Mouse (Mus musculus): Measurements from ENCODE around the gene Cby3. TPM values are rescaled to one million over a fixed set of nuclear protein-coding genes. Genes with fewer than 3 reads are reported as not detected.
A peak's percentile ranks its signal among the peaks of the same experiment; 100 is the strongest.

Gene Cby3
- polyA plus RNA-seq, 1 experiment, result not detected

DNA sequence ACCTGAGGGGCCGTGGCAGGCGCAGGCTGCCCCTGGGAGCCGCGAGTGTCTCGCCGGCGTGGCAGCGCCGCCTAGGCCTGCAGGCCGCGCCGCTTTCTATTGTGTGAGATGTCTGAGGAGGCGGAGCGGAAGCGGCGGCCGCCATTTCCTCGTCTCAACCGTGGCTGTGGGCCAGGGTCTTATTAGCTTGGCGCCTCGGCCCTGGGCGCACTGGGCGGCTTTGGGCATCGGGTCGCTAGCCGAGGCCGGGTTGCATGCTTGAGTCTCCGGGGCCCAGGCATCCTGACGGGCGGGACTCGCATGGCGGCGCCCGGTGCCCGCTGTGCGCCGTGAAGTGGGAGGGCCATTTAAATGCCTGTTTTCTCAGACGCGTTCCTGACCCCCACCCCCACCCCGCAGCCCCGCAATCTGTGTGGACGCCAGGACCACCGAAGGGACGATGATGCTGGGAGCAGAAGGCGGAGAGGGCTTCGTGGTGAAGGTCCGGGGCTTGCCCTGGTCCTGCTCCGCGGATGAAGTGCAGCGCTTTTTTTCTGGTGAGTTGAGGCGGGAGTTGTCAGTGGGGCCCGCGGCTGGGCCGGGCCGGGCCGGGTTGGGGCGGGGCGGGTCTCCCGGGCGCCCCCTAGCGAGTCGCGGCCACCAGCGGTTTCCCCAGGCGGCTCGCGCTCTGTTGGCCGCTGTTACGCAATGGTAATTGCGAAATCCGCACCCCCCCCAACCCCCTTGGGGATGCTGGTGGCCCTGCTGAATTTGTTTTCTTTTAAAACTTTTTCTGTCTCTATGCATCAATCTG is 23.8 kb downstream of the Cby3 start:
- TF ChIP-seq CTCF (IDR thresholded peaks at IDR 0.05; ENCODE audit: low read depth, low read length) (peak; percentile 39), EP300 (IDR thresholded peaks at IDR 0.05; ENCODE audit: insufficient read depth, low read depth, low read length) (no peak), POLR2A (IDR thresholded peaks at IDR 0.05; ENCODE audit: insufficient read depth, low read length) (no peak)
- Histone ChIP-seq H3K9me3 (replicated peaks; ENCODE audit: control insufficient read depth, insufficient read depth, low read length, poor library complexity, severe bottlenecking) (no peaks in the 10 kb centered on the region), H3K36me3 (ENCODE audit: control insufficient read depth, insufficient read depth, low read length, poor library complexity, severe bottlenecking) (peaks cover 38% of the 10 kb centered on the region), H3K27me3 (ENCODE audit: control insufficient read depth, insufficient read depth, low read length, poor library complexity, severe bottlenecking) (no peaks in the 10 kb centered on the region), H3K9ac (ENCODE audit: low read depth, poor library complexity, severe bottlenecking) (peak overlapping the region; percentile 97), H3K4me1 (ENCODE audit: control insufficient read depth, insufficient read depth, low read length) (peaks cover 2% of the 10 kb centered on the region), H3K27ac (ENCODE audit: insufficient read depth, low read length) (peak overlapping the region; percentile 80), H3K4me3 (ENCODE audit: low read depth, low read length) (peak overlapping the region; percentile 95)

DNA sequence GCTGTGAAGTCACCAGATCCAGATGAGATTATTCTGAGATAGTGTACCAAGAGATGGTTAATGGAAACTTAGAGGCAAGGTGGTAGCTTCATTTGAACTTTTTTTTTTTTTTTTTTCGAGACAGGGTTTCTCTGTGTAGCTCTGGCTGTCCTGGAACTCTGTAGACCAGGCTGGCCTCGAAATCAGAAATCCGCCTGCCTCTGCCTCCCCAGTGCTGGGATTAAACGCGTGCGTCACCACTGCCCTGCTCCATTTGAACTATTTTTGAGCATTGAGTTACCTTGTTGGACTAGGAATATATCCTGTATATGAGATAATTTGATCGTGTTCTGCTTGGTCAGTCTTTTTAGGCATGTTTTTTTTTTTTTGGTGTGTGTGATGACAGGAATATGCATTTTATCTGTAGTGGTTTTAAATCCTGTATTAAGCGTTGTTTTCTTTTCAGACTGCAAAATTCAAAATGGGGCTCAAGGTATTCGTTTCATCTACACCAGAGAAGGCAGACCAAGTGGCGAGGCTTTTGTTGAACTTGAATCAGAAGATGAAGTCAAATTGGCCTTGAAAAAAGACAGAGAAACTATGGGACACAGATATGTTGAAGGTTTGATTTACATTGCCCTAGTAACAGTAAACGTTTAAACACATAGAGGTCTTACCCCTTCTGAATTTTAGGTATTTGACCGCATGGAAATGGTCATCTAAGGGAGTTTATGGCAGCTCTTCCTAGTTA is 24.9 kb downstream of the Cby3 start:
- Histone ChIP-seq H3K4me3 (ENCODE audit: low read depth, low read length) (peak overlapping the region; percentile 95), H3K4me1 (ENCODE audit: control insufficient read depth, insufficient read depth, low read length) (peaks cover 2% of the 10 kb centered on the region), H3K27me3 (ENCODE audit: control insufficient read depth, insufficient read depth, low read length, poor library complexity, severe bottlenecking) (no peaks in the 10 kb centered on the region), H3K36me3 (ENCODE audit: control insufficient read depth, insufficient read depth, low read length, poor library complexity, severe bottlenecking) (peaks cover 47% of the 10 kb centered on the region), H3K9me3 (replicated peaks; ENCODE audit: control insufficient read depth, insufficient read depth, low read length, poor library complexity, severe bottlenecking) (no peaks in the 10 kb centered on the region), H3K9ac (ENCODE audit: low read depth, poor library complexity, severe bottlenecking) (peak overlapping the region; percentile 97), H3K27ac (ENCODE audit: insufficient read depth, low read length) (no peak overlapping the region)
- no peak for TF ChIP-seq POLR2A (IDR thresholded peaks at IDR 0.05; ENCODE audit: insufficient read depth, low read length)
- no peak for TF ChIP-seq CTCF (IDR thresholded peaks at IDR 0.05; ENCODE audit: low read depth, low read length)
- no peak for TF ChIP-seq EP300 (IDR thresholded peaks at IDR 0.05; ENCODE audit: insufficient read depth, low read depth, low read length)

GRCm38 (mm10) chr11:50381311-50381710 is 27.0 kb downstream of the Cby3 start:
- H3K27ac ChIP-seq (ENCODE audit: insufficient read depth, low read length), result no peak overlapping the region
- H3K27me3 ChIP-seq (ENCODE audit: control insufficient read depth, insufficient read depth, low read length, poor library complexity, severe bottlenecking), result no peaks in the 10 kb centered on the region
- peaks cover 64% of the 10 kb centered on the region for H3K36me3 ChIP-seq (ENCODE audit: control insufficient read depth, insufficient read depth, low read length, poor library complexity, severe bottlenecking)
- 0 out of 2 replicates have a peak overlapping the region, but pooled peaks have one; percentile 3 for H3K9ac ChIP-seq (ENCODE audit: low read depth, poor library complexity, severe bottlenecking)
- no peaks in the 10 kb centered on the region for H3K4me1 ChIP-seq (ENCODE audit: control insufficient read depth, insufficient read depth, low read length)
- TF ChIP-seq CTCF (IDR thresholded peaks at IDR 0.05; ENCODE audit: low read depth, low read length), result no peak
- no peak for TF ChIP-seq EP300 (IDR thresholded peaks at IDR 0.05; ENCODE audit: insufficient read depth, low read depth, low read length)
- TF ChIP-seq POLR2A (IDR thresholded peaks at IDR 0.05; ENCODE audit: insufficient read depth, low read length), result no peak
- H3K4me3 ChIP-seq (ENCODE audit: low read depth, low read length), result no peak overlapping the region
- no peaks in the 10 kb centered on the region for H3K9me3 ChIP-seq (replicated peaks; ENCODE audit: control insufficient read depth, insufficient read depth, low read length, poor library complexity, severe bottlenecking)

- peaks cover 6% of the 10 kb centered on the region for H3K4me1 ChIP-seq (ENCODE audit: control insufficient read depth, insufficient read depth, low read length)
- no peak overlapping the region for H3K4me3 ChIP-seq (ENCODE audit: low read depth, low read length)
- no peak overlapping the region for H3K9ac ChIP-seq (ENCODE audit: low read depth, poor library complexity, severe bottlenecking)
- no peak overlapping the region for H3K27ac ChIP-seq (ENCODE audit: insufficient read depth, low read length)
- no peaks in the 10 kb centered on the region for H3K9me3 ChIP-seq (replicated peaks; ENCODE audit: control insufficient read depth, insufficient read depth, low read length, poor library complexity, severe bottlenecking)
- no peaks in the 10 kb centered on the region for H3K27me3 ChIP-seq (ENCODE audit: control insufficient read depth, insufficient read depth, low read length, poor library complexity, severe bottlenecking)
- peaks cover 44% of the 10 kb centered on the region for H3K36me3 ChIP-seq (ENCODE audit: control insufficient read depth, insufficient read depth, low read length, poor library complexity, severe bottlenecking)
- TF ChIP-seq POLR2A (IDR thresholded peaks at IDR 0.05; ENCODE audit: insufficient read depth, low read length), result no peak
Observed at GRCm38 (mm10) chr11:50387167-50387679, 33.0 kb downstream of the Cby3 start.

GRCm38 (mm10) chr11:50387697-50388096 is 33.4 kb downstream of the Cby3 start:
- Histone ChIP-seq H3K27me3 (ENCODE audit: control insufficient read depth, insufficient read depth, low read length, poor library complexity, severe bottlenecking) (no peaks in the 10 kb centered on the region), H3K27ac (ENCODE audit: insufficient read depth, low read length) (no peak overlapping the region), H3K4me3 (ENCODE audit: low read depth, low read length) (no peak overlapping the region), H3K4me1 (ENCODE audit: control insufficient read depth, insufficient read depth, low read length) (peaks cover 6% of the 10 kb centered on the region), H3K9me3 (replicated peaks; ENCODE audit: control insufficient read depth, insufficient read depth, low read length, poor library complexity, severe bottlenecking) (no peaks in the 10 kb centered on the region), H3K9ac (ENCODE audit: low read depth, poor library complexity, severe bottlenecking) (no peak overlapping the region), H3K36me3 (ENCODE audit: control insufficient read depth, insufficient read depth, low read length, poor library complexity, severe bottlenecking) (peaks cover 39% of the 10 kb centered on the region)
- TF ChIP-seq EP300 (IDR thresholded peaks at IDR 0.05; ENCODE audit: insufficient read depth, low read depth, low read length) (no peak), CTCF (IDR thresholded peaks at IDR 0.05; ENCODE audit: low read depth, low read length) (no peak), POLR2A (IDR thresholded peaks at IDR 0.05; ENCODE audit: insufficient read depth, low read length) (no peak)
